Mouse (Mus musculus) neural tube, embryonic 10.5 days (tissue): ENCODE measurements around the gene Apoc1.
"Not testable (repeated sequence)": the region's sequence is repeated elsewhere in the genome, so short reads cannot be mapped to it uniquely, and the experiment has no call there.

ENCODE experiments used
- DNase-seq: peaks from one replicate; pipeline ENCODE4 v3.0.0-alpha.2; 2017; ENCODE audit warnings: low spot score; ENCODE audit errors: extremely low spot score

Apoc1 gene

DNA sequence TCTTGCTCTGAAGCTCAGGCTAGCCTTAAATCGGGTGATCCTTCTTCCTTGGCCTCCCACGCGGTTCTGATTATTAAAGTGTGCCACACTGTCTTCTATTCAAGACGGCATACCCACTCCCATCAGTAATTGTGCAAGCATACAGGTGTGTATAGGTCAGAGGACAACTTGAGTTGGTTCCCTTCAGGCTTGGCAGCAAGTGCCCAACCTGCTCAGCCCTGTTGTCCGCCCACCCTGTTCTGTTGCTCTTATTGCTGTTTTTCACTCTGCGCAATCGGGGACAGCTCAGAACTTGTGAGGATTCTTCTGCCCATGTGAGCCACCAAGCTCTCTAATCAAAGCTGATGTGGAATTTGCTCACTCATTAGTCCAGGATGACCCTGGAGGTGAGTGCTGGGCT is 12.8 kb upstream of the Apoc1 start:
- no peak for DNase-seq

- DNase-seq: no peak
Measured at GRCm38 (mm10) chr7:19704475-19704874, 12.0 kb upstream of the Apoc1 start.

DNA sequence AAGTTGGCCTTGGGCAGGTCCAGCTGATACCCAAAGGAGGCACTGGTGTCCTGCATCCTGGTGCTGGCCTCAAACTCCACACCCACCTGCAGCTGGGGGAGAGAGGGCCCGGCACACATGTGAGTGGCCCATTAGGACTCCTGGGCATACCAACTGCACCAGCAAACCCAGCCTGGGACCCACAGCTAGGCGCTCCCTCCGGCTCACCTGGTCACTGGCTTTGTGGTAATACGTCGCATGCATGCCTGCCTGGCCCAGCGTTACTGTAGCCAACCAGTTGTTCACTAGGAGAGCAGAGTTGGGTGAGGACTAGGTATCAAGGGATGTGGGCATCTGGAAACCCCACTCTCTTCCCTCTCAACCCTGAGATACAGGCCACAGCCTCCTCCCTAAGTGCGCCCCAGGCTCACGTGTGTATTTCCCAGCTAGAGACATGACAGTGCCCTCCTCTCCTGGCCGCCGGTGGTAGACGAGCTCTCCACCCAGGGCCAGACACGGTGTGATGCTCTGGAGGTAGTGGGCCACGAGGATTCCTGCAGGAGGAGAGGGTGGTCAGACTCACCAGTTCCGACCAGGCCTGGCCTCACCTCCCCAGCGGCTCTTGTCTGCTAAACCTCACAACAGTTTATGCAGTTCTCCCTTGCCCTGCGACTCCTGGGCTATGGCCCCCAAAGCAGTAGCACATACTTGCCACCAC is 10.5 kb upstream of the Apoc1 start:
- DNase-seq: no peak

GRCm38 (mm10) chr7:19701069-19701761 is 8.8 kb upstream of the Apoc1 start:
- peak; percentile 51 for DNase-seq

- no peak for DNase-seq
Measured at GRCm38 (mm10) chr7:19700299-19701068, 8.0 kb upstream of the Apoc1 start.

GRCm38 (mm10) chr7:19699827-19700148 is 7.3 kb upstream of the Apoc1 start:
- DNase-seq: no peak

- peak; percentile 54 for DNase-seq
Measured at GRCm38 (mm10) chr7:19698907-19699826, 6.7 kb upstream of the Apoc1 start, which contains the start of gene Apoe. Apoe (minus strand) TSS chr7:19699188.

- peak; percentile 55 for DNase-seq
Measured at GRCm38 (mm10) chr7:19697949-19698906, 5.8 kb upstream of the Apoc1 start.

DNA sequence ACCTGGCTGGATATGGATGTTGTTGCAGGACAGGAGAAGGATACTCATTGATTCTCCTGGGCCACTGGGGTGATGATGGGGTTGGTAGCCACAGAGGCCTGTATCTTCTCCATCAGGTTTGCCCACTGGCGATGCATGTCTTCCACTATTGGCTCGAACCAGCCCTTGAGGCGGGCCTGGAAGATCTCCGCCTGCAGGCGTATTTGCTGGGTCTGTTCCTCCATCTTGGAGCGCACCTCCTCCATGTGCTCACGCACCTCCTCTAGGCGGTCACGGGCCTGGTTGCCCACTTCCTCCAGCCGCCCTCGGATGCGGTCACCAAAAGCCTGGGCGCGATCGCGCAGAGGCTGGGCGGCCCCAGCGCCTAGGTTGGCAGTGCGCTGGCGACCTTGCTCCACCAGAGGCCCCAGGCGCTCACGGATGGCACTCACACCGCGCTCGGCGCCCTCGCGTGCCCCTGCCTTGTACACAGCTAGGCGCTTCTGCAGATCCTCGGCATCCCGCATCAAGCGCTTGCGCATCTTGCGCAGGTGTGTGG is 3.9 kb upstream of the Apoc1 start:
- no peak for DNase-seq

- DNase-seq: no peak
Measured at GRCm38 (mm10) chr7:19695881-19696280, 3.4 kb upstream of the Apoc1 start.

- DNase-seq: no peak
Measured at GRCm38 (mm10) chr7:19695213-19695594, 2.7 kb upstream of the Apoc1 start.

GRCm38 (mm10) chr7:19694336-19695212 is 2.1 kb upstream of the Apoc1 start:
- DNase-seq: no peak

DNA sequence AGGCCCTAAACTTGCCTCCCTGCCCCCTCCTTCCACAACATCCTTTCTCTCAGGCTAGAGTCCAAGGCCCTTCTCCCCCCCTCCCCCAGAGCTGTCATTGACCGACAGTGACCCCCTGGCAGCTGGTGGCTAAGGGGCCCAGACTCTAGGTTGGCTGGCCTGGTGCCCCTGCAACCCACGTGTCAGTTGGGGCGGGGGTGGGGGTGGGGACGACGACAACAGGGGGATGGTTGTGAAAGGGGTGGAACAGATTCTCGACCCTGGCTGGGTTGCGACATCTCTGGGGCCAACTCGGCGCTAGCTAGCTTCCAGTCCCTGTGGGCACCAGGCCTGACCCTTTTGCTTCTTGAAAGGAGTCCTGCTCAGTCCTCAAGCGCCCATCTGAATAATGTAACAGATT is 961 bp upstream of the Apoc1 start:
- DNase-seq: peak; percentile 26

DNA sequence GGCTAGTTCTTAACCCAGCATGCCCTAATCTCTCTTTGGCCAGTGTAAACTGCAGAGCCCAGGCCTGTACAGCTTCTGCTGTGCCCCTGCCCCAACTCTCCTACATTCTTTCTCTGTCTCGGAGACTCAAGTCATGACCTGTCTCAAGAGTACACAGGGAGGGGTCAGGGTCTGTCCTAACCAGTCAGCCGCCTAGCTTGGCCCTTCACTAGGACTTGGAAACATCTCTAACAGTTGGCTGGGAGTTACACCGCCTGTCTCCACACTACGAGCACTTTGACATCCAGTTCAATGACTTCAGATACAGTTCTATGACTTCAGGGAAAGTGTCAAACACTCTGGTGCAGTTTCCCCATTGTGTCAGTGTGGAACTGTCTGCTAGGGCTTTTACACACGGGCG is 1.0 kb downstream of the Apoc1 start:
- no peak for DNase-seq

- no peak for DNase-seq
Measured at GRCm38 (mm10) chr7:19690845-19691244, 1.6 kb downstream of the Apoc1 start.

DNA sequence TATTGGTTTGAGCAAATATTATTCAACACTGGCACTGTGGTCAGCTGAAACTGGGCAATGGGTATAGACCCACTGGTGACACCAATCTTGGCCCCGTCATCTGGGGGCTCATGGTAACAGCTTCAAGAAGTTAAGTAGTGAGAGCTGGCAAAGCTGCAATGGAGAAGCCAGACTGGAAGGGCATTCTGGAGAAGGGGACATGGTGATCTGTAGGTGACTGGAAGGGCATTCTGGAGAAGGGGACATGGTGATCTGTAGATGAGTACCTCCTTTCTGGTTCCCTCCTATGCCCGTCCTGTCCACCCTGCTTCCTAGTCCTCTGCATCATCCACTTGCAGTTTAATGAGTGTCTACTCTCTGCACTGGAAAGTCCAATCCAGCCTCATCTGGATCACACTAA is 3.8 kb downstream of the Apoc1 start:
- DNase-seq: no peak

DNA sequence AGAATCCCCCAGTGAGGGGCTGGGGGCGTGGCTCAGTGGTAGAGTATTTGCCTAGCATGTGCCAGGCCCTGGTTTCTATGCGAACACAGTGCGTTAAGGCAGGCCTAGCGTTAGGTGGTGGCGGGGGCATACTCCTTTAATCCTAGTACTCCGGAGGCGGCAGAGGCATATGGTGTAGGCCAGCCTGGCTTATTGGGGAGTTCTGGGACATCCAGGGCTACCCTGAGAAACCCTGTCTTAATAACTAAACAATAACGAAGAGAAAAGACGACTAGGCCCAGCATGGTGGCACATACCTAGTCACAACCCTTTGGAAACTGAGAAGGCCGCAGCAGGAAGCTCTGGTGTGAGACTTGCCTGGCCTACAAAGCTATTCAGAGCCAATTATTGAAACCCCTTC is 4.4 kb downstream of the Apoc1 start:
- DNase-seq: no peak

GRCm38 (mm10) chr7:19686927-19687583 is 5.4 kb downstream of the Apoc1 start:
- not testable (repeated sequence) for DNase-seq
